ENCODE assay signal across 21 mouse cellular contexts in the genomic region with DNA sequence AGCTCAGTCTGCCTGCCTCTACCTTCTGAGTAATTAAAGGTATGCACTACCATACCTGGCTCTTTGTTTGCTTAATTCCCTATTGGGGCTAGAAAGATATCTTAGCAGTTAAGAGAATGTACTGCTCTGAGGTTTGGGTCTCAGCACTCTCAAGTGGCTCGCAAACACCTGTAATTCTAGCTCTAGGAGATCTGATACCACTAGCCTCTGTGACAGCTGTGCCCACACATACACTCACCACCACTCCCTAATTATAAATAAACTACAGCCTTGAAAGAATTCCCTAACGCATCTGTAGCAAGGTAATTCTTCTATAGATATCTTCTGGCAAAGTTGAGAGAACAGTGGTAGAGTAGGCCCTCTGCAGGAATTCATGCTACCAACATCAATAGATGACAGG.
"Had no signal": no experiment of that assay in that cellular context is flagged by ENCODE, and none has a peak within 500 bp of the region (broad histone marks: within the 10 kb centered on the region; RNA-seq: fewer than 3 reads in every experiment).

No protein-coding gene starts in this region.

- ATAC-seq: liver, postnatal 0 days; lung, postnatal 0 days; midbrain, embryonic 13.5 days; midbrain, embryonic 15.5 days had no signal

- H3K36me3 ChIP-seq: lung, embryonic 15.5 days; midbrain, embryonic 15.5 days; neural tube, embryonic 13.5 days; neural tube, embryonic 15.5 days had no signal

- H3K9me3 ChIP-seq: lung, embryonic 15.5 days; megakaryocyte, embryonic 14.5 days; midbrain, embryonic 13.5 days; midbrain, embryonic 15.5 days; neural tube, embryonic 13.5 days; neural tube, embryonic 15.5 days had no signal

- H3K27me3 ChIP-seq: lung, embryonic 15.5 days; megakaryocyte, embryonic 14.5 days; midbrain, embryonic 13.5 days; midbrain, embryonic 15.5 days; neural tube, embryonic 13.5 days; neural tube, embryonic 15.5 days had no signal

- H3K4me3 ChIP-seq: lung, embryonic 15.5 days; midbrain, embryonic 13.5 days; midbrain, embryonic 15.5 days; neural tube, embryonic 13.5 days; neural tube, embryonic 15.5 days had no signal

- DNase-seq: liver, postnatal 0 days; lung, adult 2 months; lung, postnatal 14 days; lung, postnatal 36 days; retina, postnatal 1 day; right cerebral cortex, adult 18-20 months; right cerebral cortex, postnatal 25 days; right cerebral cortex, postnatal 4 days; spleen, adult 18-20 months; thymus, adult 2 months; thymus, postnatal 25 days; thymus, postnatal 4 days had no signal

- H3K4me2 ChIP-seq: lung, embryonic 15.5 days; midbrain, embryonic 11.5 days; midbrain, embryonic 13.5 days; midbrain, embryonic 15.5 days; neural tube, embryonic 13.5 days; neural tube, embryonic 15.5 days had no signal

- H3K4me1 ChIP-seq: lung, embryonic 15.5 days; midbrain, embryonic 15.5 days; neural tube, embryonic 15.5 days had no signal

- H3K27ac ChIP-seq: lung, embryonic 15.5 days; macrophage; midbrain, embryonic 13.5 days; midbrain, embryonic 15.5 days; neural tube, embryonic 13.5 days; neural tube, embryonic 15.5 days had no signal

- H3K9ac ChIP-seq: liver, postnatal 0 days; lung, embryonic 15.5 days; midbrain, embryonic 13.5 days; midbrain, embryonic 15.5 days; neural tube, embryonic 13.5 days; neural tube, embryonic 15.5 days had no signal
